Mouse (Mus musculus) cerebellum, postnatal 14 days (tissue): ENCODE measurements around the gene Fstl4.

ENCODE experiments used
- DNase-seq, 2 experiments: peaks; one replicate each; pipeline ENCODE4 v3.0.0; 2021; ENCODE audit warnings: mixed read lengths in 2 of 2

Fstl4 gene

DNA sequence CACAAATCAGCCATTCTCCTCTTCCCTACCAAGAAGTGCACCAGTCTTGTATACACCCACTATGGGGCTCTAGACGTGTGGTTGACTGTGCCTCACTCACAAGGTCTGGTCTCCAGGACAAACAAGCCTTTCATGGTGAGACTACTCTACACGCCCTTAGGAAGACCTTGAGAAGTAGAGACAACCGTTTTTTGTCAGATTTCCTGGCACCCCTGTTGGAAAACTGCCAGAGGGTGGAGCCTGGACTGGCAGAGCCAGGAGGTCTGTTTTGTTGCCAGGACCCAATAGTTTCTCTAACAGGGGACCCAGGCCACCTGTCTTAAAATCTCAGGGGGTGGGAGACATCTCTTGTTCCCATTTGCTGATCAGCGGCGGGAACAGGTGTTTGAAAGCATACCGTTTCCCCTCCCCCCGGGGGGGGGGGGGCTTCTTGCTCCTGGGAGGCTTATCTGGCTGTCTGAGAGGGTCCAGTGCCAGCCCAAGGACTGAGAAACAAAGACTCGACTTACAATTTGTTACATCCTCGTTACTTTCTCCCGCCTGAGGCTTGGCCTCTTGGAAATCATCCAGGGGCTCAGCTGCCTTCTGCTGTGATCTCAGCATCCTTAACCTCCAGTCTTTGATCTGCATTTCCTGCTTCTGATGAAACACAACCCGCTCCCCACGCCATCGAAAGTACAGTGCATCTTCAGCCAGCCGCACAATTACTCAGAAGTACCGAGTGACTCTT is 155.0 kb downstream of the Fstl4 start:
- DNase-seq: peak; percentile 74 to 79

DNA sequence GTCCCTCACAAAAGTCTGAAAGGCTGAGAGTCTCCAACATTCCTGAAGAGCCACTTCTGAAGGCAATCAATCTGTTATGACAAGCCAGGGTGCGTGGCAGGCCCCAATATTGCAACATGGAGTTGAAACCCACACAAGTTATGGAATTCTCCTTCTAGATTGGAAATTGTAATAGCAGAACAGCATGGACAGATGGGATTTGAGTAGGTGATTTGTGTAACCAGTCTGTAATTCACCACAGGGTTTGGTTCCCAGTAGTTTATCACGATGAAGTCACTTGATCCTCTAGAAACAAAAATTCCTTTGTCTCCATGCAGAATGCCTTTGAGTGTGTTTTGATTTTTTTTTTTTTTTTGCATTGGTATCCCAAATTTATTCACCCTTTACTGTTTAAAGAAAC is 159.8 kb downstream of the Fstl4 start:
- DNase-seq: no peak

DNA sequence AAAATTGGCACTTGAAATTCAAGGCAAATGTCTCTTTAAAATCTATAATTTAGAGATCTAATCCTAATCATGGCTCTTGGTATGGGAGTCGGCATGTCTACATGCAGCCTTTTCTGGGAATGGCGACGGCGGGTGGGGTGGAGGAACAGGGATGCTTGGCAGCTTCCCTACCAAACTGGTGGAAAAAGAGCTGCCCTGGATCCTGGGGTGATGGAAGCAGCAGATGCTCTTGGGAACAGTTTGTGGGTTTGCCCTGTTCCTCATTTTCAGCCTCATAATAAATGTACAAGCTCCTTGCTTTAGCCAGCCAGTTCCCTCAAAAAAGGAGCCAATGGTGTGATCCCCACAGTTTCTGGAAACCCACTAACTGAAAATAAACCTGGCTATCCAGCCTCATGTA is 163.9 kb downstream of the Fstl4 start:
- peak in 1 of 2 experiments; percentile 38 for DNase-seq

DNA sequence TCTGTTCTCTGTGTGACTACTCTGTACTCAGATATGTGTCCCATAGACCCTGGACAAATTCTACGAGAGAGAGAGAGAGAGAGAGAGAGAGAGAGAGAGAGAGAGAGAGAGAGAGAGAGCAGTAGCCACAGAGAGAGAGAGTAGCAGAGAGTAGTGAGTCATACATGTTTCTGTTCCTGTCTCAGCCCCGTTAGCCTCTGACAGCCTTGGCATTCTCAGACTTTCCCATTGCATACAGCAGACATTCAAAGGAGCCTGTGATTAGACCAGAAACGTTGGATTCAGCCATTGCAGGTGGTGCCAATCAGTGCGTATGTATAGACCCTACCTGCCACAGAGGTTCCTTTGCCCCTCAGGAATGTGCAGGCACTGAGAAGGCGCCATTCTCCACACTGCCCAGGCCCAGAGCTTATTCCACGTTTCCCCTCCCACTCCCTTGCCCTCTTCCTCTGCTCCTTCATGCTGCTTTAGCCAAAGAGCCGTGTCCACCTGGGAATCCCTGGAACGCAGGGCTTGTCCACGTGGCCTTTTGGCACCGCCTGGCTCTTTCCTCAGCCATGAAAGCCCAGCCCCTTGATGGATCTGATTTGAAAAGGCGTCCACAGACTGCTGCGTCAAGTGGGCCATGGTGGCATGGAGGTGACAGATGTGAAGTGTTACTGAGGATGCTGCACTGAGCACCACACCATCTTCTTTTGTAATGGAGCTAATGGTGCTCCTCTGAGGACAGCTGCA is 175.1 kb downstream of the Fstl4 start:
- peak; percentile 45 to 48 for DNase-seq

DNA sequence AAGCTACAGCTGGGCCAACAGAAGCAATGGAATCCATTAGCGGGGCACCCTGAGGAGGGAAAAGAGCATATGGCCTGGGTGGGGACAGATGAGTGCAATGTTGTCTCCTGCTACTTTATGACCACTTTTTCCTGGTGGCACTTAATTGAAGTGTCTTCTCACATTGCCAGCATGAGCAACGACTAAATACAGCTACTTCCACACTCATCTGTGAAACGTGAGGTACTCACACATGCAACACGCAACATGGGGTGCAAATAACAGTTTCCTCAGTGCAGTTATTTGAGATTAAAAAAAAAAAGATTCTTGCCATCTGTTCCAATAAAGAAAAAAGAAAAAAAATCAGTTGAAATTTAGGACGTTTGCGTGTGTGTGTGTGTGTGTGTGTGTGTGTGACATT is 178.5 kb downstream of the Fstl4 start:
- no peak for DNase-seq

DNA sequence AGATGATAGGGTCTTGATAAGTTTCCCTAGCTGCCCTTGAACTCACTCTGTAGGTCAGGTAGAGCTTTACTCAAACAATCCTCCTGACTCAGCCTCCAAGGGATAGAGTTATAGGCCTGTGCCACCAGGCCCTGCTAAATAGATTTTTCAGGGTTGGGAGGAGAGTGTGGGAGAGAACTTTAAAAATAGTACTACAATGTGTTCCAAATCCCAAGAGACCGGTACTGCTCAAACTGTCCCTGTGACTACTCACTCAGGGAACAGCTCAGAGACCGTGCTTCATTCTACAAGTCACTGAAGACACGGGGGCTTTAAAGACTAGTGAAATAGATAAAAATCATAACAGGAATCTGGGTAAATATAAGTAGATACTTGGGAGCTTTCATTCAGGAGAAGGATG is 190.6 kb downstream of the Fstl4 start:
- DNase-seq: no peak

DNA sequence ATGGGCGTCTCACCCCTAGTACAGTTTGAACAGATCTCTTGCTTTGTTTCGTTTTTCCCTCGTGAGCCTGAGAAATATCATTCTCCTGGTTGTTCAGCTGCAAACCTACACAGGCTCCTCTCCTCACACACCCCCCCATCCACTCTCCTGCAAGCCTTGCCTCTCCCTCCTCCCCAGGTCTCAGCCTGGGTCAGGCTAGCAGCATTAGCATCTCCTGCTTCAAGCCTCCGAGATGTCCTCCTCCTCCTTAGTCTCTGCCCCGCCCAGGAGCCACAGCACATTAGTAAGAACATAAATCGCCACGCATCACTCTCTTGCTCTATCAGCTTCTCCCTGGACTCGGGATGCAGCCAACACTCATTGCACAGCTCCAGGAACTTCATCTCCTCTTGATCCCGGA is 204.4 kb downstream of the Fstl4 start:
- no peak for DNase-seq

DNA sequence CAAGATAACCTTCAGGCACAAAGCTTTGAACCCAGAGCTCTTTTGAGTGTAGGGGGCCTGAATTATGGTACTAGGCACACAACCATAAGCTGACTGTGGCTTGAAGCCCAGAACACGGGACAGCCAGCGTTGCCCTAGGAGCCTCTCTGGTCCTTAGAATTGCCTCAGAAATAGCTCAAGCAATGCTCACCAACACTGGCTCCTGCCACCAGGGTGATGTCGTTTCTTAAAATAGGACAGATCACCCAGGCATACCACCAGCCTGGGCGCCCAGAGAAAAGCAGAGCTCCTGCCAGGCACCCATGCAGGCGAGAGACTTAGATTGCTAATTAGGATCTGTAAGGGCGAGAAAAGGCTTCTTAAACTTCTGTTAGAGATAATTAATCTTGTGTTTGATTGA is 206.0 kb downstream of the Fstl4 start:
- DNase-seq: peak; percentile 40 to 42

DNA sequence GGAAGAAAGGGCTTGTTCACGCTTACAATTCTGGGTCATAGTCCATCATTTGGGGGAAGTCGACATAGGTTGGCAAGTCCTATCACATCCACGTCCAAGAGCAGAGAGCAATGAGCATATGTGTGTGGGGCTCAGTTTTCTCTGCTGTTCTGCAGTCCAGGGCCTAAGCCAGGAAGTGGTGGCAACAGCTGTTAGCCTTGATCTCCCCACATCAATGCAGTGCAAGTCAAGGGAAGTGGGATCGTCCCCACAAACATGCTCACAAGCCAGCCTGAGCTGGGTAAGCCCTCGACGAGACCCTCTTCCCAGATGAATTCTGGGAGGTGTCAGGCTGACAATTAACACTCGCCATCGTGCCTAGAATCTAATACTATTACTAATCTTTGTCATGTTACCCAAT is 222.6 kb downstream of the Fstl4 start:
- DNase-seq: no peak

DNA sequence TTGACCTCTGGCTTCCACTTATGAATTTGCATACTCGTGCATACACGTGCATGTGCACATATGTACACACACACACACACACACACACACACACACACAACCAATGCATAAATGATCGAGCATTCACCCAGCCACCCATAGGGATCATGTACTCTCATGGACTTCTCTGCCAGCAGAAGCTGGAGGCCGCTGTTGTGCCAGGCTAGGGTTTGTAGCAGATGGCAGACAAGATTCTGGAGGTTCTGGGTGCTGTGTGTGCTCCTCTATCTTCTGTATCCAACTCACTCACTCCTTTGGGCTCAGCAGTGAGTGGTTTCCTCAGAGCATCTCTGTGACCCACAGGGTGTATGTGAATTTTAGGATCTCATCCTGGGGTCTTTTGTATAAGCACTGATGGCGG is 230.3 kb downstream of the Fstl4 start:
- DNase-seq: peak; percentile 32 to 59

DNA sequence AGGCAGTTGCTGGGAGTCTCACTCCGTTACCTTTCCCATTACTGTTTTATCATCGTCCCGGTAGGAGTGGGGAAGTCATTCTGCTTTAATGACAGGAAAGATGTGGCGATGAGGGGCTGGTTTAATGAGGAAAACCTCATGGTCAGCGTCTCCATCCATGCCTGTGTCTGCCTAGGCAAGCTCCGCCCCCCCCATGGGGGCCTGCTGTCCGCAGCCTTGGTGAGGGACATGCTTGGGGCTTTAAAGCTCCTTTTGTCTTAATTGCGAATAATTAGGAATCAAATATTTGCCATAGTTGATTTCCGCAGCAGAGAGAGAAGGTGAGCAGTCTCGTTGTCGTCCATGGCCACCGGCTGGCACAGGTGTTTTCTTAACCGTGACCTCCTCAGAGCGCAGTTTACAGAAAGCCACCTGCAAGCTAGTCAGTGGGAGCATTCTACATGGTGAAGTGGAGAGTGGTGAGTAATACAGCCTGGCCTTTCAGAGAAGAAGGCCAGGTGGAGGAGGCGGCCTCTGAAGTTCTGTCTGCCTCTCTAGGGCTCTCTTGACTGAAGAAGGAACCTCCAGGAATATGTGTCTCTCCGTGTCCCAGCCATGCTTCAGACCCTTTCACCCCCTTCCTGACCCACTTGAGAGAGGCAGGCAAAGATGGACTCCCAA is 232.1 kb downstream of the Fstl4 start:
- no peak for DNase-seq

DNA sequence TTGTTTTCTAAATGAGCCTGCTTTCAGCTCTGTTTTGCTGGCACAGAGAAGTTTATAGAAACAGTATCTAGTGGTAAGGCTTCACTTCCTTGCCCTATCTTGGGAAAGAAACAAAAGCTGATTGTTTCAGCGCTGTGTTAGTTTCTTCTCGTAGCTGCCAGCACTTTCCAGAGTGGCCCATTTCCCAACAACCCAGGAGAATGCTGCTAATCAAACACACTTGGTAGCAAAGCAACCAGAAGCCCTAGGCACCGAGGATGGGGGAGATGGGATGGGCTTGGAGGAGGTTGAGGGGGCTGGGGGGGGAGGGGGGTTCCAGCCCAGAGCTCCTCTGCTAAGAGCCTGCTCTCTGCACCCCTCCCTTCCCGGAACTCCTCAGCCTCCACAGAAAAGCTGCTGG is 233.0 kb downstream of the Fstl4 start:
- no peak for DNase-seq

DNA sequence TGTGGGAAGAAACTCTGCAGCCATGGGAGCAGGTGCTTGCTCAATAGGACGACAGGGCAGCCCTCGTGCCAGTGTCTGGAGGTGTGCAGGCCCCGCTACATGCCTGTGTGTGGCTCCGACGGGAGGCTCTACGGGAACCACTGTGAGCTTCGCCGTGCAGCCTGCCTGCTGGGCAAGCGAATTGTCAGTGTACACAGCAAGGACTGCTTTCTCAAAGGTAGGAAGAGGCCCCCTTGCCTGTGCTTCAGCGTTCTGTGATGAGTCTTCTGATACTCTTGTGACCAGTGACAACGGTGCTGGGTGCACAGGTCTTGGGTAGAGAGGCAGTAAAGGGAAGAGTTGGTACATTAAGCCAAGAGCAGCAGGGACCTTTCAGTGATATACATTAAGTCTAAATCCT is 235.8 kb downstream of the Fstl4 start:
- DNase-seq: peak in 1 of 2 experiments; percentile 5

DNA sequence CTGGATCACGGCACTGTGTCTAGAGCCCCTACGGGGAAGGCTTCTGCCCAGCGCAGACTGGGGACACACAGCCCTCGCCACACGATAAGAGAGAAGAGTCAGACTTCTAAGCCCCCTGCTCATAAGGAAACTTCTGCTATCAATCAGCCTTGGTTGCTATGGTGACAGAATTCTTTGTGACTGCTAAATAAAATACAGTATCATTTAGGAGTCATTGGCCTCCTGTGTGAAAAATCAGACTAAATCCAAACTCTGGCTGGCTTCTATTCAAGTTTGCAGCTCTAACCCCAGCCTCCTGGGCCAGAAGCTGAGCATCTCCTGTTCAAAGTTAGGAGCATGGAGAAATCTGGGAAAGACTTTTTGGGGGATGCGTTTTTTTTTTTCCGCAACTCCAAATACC is 238.9 kb downstream of the Fstl4 start:
- DNase-seq: peak in 1 of 2 experiments; percentile 4

DNA sequence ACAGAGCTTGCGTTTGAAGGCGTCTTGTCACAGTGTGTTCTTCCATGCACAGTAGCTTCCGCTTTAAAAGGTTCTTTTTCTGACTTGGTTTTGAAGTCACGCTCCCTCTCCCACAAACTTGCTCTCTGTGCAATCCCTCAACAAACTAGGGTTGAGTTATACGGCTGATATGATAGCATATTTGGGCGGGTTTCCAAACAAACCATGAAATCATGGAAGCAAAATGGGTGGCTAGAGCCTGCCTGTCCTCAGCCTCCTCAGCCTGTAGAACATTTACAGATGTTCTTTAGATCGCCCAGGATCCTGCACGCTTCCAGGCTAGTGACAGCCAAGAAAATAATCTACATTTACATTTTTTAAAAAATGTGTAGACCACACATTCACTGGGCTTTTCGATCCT is 239.4 kb downstream of the Fstl4 start:
- DNase-seq: no peak

DNA sequence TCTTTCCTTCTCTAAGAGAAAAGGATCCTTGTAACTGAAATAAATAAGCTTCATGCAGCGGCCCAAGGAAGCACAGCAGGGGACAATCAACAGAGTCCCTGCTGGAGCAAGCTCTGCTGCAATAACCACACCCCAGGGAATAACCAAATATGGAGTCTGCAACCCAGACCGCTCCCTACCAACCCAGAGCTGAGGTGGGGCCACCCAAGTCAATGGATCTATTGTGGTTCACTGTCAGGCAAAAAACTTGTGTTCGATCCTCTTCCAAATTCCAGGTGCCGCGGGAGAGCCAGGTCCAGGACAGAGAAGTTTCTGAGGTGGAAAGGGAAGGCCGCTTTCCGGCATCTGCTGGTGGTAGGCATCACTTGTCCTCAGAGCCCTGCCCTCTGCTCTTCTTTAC is 245.2 kb downstream of the Fstl4 start:
- no peak for DNase-seq

DNA sequence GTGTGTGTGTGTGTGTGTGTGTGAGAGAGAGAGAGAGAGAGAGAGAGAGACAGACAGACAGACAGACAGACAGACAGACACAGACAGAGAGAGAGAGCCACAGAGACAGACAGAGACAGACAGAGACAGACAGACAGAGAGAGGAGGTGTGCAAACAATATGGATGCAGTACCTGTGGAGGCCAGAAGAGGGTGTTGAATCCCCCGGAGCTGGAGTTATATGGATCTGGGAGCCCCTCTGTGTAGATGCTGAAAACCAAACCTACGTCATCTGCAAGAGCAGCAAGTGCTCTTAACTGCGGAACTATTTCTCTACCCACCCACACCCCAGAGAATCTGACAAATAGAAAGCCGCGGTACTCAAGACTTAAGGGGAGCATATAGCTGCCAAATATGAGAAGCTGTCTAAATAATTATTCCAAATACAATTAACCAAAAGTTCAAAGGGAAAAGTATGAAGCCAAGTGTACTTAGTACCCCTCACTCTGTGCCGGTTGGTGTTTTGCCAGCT is 247.6 kb downstream of the Fstl4 start:
- DNase-seq: no peak

DNA sequence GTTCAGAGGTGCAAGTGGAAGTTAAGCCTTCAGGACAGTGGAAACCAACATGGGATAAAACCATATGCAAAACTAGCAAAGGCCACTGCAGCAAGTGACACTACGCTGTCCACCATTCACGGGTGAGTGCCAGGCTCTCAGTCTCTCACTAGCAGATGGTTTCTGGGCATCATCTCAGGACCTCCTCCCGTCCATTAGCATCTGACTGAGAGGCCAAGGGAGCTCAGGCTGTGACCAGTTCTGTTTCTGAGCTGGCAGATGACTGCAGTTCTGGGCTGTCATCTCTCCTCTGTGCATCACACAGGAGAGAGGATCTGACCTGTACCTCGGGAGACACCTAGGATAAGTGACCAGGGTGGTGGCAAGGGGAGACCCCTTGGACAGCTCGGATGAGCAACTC is 249.5 kb downstream of the Fstl4 start:
- peak; percentile 62 to 82 for DNase-seq

DNA sequence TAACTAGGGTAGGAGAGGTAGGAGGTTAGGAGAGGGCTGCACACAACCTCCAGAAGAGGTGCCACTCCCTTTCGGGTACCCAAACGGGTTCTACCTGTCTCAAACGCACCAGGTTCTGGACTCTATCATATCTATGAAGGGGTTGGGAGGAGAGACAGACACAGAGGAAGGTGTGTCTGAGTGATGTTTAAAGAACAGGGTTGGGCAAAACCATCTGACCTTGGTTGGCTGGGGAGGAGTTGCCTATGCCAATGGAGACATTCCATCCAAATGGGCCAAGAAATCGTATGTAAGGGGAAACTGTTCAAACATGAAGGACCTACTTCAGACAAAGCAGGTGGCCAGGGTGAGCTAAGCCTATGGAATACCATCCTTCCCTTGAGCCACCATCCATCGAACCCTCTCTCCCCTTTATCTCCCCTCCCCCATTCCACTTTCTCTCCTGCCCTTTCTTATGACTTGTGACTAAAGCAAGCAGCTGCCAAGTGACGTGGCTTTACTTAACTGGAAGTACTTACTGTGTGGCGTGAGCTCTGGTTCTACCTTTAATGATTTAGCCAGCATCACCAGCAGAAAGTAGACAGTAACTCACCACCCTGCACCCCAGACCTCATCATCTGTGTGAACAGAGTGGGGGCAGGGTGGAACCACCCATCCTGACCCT is 252.1 kb downstream of the Fstl4 start:
- DNase-seq: no peak

DNA sequence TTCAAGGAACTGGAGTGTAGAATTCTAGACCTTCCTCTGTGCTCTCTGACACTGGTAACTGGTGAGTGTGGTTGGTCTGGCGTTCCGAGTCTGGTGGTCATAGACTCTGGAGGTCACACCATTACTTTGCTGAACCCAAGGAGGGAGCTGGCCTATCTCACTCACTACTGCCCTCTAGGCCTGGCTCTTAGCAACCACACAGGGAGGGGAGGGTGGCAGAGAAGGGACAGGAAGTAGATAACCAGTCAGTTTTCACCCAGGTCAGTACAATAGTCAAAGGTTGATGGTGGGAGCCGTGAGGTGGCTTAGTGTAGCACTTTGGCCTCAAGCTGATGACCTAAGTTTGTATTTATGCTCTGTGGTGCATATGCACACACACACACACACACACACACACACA is 255.1 kb downstream of the Fstl4 start:
- no peak for DNase-seq

DNA sequence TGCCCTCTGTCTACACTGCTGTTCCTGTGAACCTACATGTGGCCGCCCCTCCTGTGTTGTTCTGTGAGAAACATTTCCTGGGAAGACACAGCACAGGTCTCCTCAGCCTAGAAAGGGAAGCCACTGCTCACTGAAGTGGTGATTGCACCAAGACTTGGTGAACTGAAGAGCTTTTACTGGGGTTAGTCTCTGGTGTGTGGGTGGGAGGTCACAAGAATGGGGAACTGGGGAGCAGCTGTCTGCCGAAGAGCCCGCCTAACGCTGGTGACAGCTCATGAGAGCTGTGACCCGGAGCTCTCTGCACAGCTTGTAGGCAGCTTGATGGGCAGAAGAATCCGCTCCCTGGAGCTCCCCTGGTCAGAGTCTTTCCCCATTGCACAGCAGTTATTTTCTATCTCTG is 260.0 kb downstream of the Fstl4 start:
- no peak for DNase-seq

DNA sequence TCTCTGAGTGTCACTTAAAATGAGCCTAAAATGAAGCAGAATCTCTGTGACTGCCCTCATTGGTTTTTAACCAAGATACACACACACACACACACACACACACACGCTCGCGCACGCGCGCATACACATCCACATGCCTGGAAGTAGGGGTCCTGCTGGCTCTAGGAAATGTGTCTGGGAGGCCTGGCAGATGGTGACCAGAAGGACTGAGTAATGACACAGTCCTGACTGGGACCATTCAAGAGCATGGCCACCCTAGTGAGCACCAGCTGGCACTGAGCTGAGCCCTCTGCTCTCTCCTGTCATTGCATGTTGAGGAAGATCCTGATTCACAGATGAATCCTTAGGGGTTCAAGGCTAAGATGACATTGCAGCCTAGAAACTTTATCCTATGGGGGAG is 261.3 kb downstream of the Fstl4 start:
- DNase-seq: peak; percentile 88 to 92
